Mouse (Mus musculus) embryonic stem cell, embryonic (primary cell): ENCODE data around the gene Dnajb7.

Experiments
- CTCF ChIA-PET, 4 experiments: fragments of 300-600 bp in 2 of 4; fragments of 350-600 bp in 2 of 4; sonication (Branson Sonifier 250); formaldehyde crosslinking; loops; one replicate each; lab custom pipeline; 2022; ENCODE audit warnings: inconsistent platforms in 2 of 4; lab: Charles Lee
- POLR2A ChIA-PET, 4 experiments: fragments of 300-600 bp in 2 of 4; fragments of 350-600 bp in 2 of 4; sonication (Branson Sonifier 250); formaldehyde crosslinking; loops; one replicate each; lab custom pipeline; 2022; ENCODE audit warnings: antibody characterized with exemption in 4 of 4, inconsistent platforms in 1 of 4; lab: Charles Lee

Dnajb7 gene

GRCm38 (mm10) chr15:81408199-81408598 lies at the start of gene Dnajb7:
TSS of gene Dnajb7 (minus strand) at chr15:81408299.
- CTCF ChIA-PET: interaction anchor here in 1 of 4 experiments (0.6 kb wide), 1 partner anchor 9 kb away, joined by 4 read pairs; no protein-coding TSS in a partner anchor
- POLR2A ChIA-PET: interaction anchor here in 2 of 4 experiments (0.7 to 4.2 kb wide), 5 partner anchors 8 to 177 kb away, joined by 3 to 28 read pairs (median 7); partner anchors contain the start of genes St13 (in 2 of the 2), Xpnpep3 (in 2 of the 2) and Ep300 (in 1 of the 2)

- CTCF ChIA-PET: interaction anchor here (0.5 to 1.5 kb wide), 60 partner anchors 10 to 488 kb away, joined by 3 to 28 read pairs (median 4); partner anchors contain the start of genes Rbx1 (in 3 of the 4), L3mbtl2 (in 1 of the 4), Polr3h (in 1 of the 4) and St13 (in 1 of the 4)
Measured at GRCm38 (mm10) chr15:81448463-81448862, 40.4 kb upstream of the Dnajb7 start.

GRCm38 (mm10) chr15:81439236-81439635 lies 31.1 kb upstream of the Dnajb7 start:
- CTCF ChIA-PET: no interaction called here
- POLR2A ChIA-PET: no interaction called here

More at GRCm38 (mm10) chr15:81448463-81448862, 40.4 kb upstream of the Dnajb7 start:
- POLR2A ChIA-PET: interaction anchor here (0.5 to 1.5 kb wide), 21 partner anchors 10 to 326 kb away, joined by 3 to 12 read pairs (median 4); partner anchors contain the start of genes Rbx1 (in 4 of the 4), Ep300 (in 2 of the 4), St13 (in 1 of the 4) and Xpnpep3 (in 1 of the 4)

GRCm38 (mm10) chr15:81438345-81438744 lies 30.2 kb upstream of the Dnajb7 start:
- POLR2A ChIA-PET: interaction anchor here in 1 of 4 experiments (1.1 kb wide), 1 partner anchor 10 kb away, joined by 4 read pairs; no protein-coding TSS in a partner anchor
- CTCF ChIA-PET: interaction anchor here in 1 of 4 experiments (1.4 kb wide), 1 partner anchor 10 kb away, joined by 5 read pairs; no protein-coding TSS in a partner anchor

GRCm38 (mm10) chr15:81431195-81431594 lies 23.1 kb upstream of the Dnajb7 start:
- POLR2A ChIA-PET: interaction anchor here in 2 of 4 experiments (0.5 to 1.4 kb wide), 3 partner anchors 15 to 154 kb away, joined by 3 to 8 read pairs (median 3); partner anchors contain the start of gene Ep300 (in 1 of the 2)
- CTCF ChIA-PET: interaction anchor here in 1 of 4 experiments (0.8 to 1.9 kb wide), 2 partner anchors 9 to 17 kb away, joined by 3 to 6 read pairs; no protein-coding TSS in a partner anchor

GRCm38 (mm10) chr15:81427947-81428346 lies 19.8 kb upstream of the Dnajb7 start:
- ChIA-PET CTCF (interaction anchor here in 1 of 4 experiments (1.4 kb wide), 1 partner anchor 20 kb away, joined by 4 read pairs; no protein-coding TSS in a partner anchor), POLR2A (interaction anchor here in 2 of 4 experiments (1.0 to 1.7 kb wide), 3 partner anchors 9 to 28 kb away, joined by 3 to 6 read pairs (median 5); partner anchors contain the start of genes St13 (in 1 of the 2) and Xpnpep3 (in 1 of the 2))

GRCm38 (mm10) chr15:81425311-81425710 lies 17.2 kb upstream of the Dnajb7 start:
- POLR2A ChIA-PET: interaction anchor here in 1 of 4 experiments (1.0 to 1.6 kb wide), 4 partner anchors 15 to 161 kb away, joined by 3 to 8 read pairs (median 4); partner anchors contain the start of genes St13 and Xpnpep3

GRCm38 (mm10) chr15:81422156-81422681 lies 14.1 kb upstream of the Dnajb7 start:
- POLR2A ChIA-PET: interaction anchor here in 3 of 4 experiments (0.6 to 1.4 kb wide), 3 partner anchors 23 to 155 kb away, joined by 3 to 4 read pairs (median 4); partner anchors contain the start of genes St13 (in 1 of the 3) and Xpnpep3 (in 1 of the 3)
- CTCF ChIA-PET: interaction anchor here in 1 of 4 experiments (0.7 kb wide), 1 partner anchor 9 kb away, joined by 3 read pairs; no protein-coding TSS in a partner anchor

More at GRCm38 (mm10) chr15:81425311-81425710, 17.2 kb upstream of the Dnajb7 start:
- CTCF ChIA-PET: interaction anchor here in 2 of 4 experiments (1.4 kb wide), 2 partner anchors 23 kb away, joined by 3 to 4 read pairs; no protein-coding TSS in a partner anchor

GRCm38 (mm10) chr15:81421454-81421853 lies 13.4 kb upstream of the Dnajb7 start:
- ChIA-PET CTCF (interaction anchor here in 1 of 4 experiments (0.7 kb wide), 1 partner anchor 9 kb away, joined by 3 read pairs; no protein-coding TSS in a partner anchor), POLR2A (interaction anchor here in 2 of 4 experiments (0.6 to 8.2 kb wide), 4 partner anchors 9 to 156 kb away, joined by 3 to 84 read pairs (median 5); partner anchors contain the start of genes St13 (in 1 of the 2) and Xpnpep3 (in 1 of the 2))

GRCm38 (mm10) chr15:81418065-81418464 lies 10.0 kb upstream of the Dnajb7 start:
- ChIA-PET CTCF (no interaction called here), POLR2A (interaction anchor here in 2 of 4 experiments (1.1 to 8.2 kb wide), 2 partner anchors 17 to 20 kb away, joined by 3 to 84 read pairs; partner anchors contain the start of genes St13 (in 1 of the 2) and Xpnpep3 (in 1 of the 2))

- POLR2A ChIA-PET: interaction anchor here (0.6 to 8.2 kb wide), 25 partner anchors 9 to 1322 kb away, joined by 3 to 84 read pairs (median 4); partner anchors contain the start of genes Rbx1 (in 3 of the 4), St13 (in 3 of the 4), Xpnpep3 (in 3 of the 4) and Dnajb7 (in 1 of the 4)
- CTCF ChIA-PET: interaction anchor here in 1 of 4 experiments (0.7 kb wide), 1 partner anchor 9 kb away, joined by 4 read pairs; the partner anchor contains the start of gene Dnajb7
Measured at GRCm38 (mm10) chr15:81416763-81417310, 8.7 kb upstream of the Dnajb7 start.

- POLR2A ChIA-PET: interaction anchor here in 1 of 4 experiments (1.1 to 1.5 kb wide), 3 partner anchors 10 to 15 kb away, joined by 3 read pairs; no protein-coding TSS in a partner anchor
- CTCF ChIA-PET: interaction anchor here in 1 of 4 experiments (0.5 kb wide), 1 partner anchor 159 kb away, joined by 5 read pairs; no protein-coding TSS in a partner anchor
Measured at GRCm38 (mm10) chr15:81405008-81405407, 3.1 kb downstream of the Dnajb7 start.

GRCm38 (mm10) chr15:81399638-81400315 lies 8.3 kb downstream of the Dnajb7 start, which contains the start of the genes St13 and Xpnpep3:
TSS of gene St13 (minus strand) at chr15:81400077.
TSS of gene Xpnpep3 (plus strand) at chr15:81400138.
- POLR2A ChIA-PET: interaction anchor here (0.5 to 8.7 kb wide), 87 partner anchors 8 to 1145 kb away, joined by 3 to 103 read pairs (median 4); partner anchors contain the start of genes Rbx1 (in 3 of the 4), Dnajb7 (in 2 of the 4), Ep300 (in 2 of the 4) and L3mbtl2 (in 2 of the 4)
- CTCF ChIA-PET: interaction anchor here in 3 of 4 experiments (0.6 to 2.0 kb wide), 9 partner anchors 12 to 432 kb away, joined by 3 to 6 read pairs (median 3); no protein-coding TSS in a partner anchor

GRCm38 (mm10) chr15:81399297-81399637 lies 8.8 kb downstream of the Dnajb7 start:
- ChIA-PET POLR2A (interaction anchor here (0.6 to 8.7 kb wide), 77 partner anchors 9 to 1400 kb away, joined by 3 to 103 read pairs (median 4); partner anchors contain the start of genes Rbx1 (in 3 of the 4), Dnajb7 (in 2 of the 4), Ep300 (in 2 of the 4) and L3mbtl2 (in 2 of the 4)), CTCF (interaction anchor here in 2 of 4 experiments (1.1 to 2.0 kb wide), 9 partner anchors 12 to 432 kb away, joined by 3 to 6 read pairs (median 3); no protein-coding TSS in a partner anchor)

GRCm38 (mm10) chr15:81398189-81398588 lies 9.9 kb downstream of the Dnajb7 start:
- CTCF ChIA-PET: interaction anchor here in 3 of 4 experiments (0.6 to 1.6 kb wide), 5 partner anchors 11 to 1692 kb away, joined by 3 read pairs; no protein-coding TSS in a partner anchor

More at GRCm38 (mm10) chr15:81398189-81398588, 9.9 kb downstream of the Dnajb7 start:
- POLR2A ChIA-PET: interaction anchor here (0.6 to 8.7 kb wide), 41 partner anchors 9 to 404 kb away, joined by 3 to 103 read pairs (median 7); partner anchors contain the start of genes Dnajb7 (in 2 of the 4), Ep300 (in 2 of the 4), L3mbtl2 (in 1 of the 4) and Tef (in 1 of the 4)
